In genomic region chr14:97742785-97743184, GRCm38 (mm10) we compare ENCODE assay signal across 24 mouse cellular contexts.
"Had no signal": no experiment of that assay in that cellular context is flagged by ENCODE, and none has a peak within 500 bp of the region (broad histone marks: within the 10 kb centered on the region; RNA-seq: fewer than 3 reads in every experiment).

No protein-coding gene starts in this region.

- DNase-seq: gastrocnemius, adult 2 months; gastrocnemius, postnatal 10 days; gastrocnemius, postnatal 25 days; heart, adult 18-20 months; heart, postnatal 10 days; heart, postnatal 4 days; kidney, adult 18-20 months; kidney, adult 8-10 months; kidney, postnatal 10 days; kidney, postnatal 25 days; kidney, postnatal 4 days had no signal

- H3K4me3 ChIP-seq: gastrocnemius, adult 2 months; heart, embryonic 10.5 days; heart, embryonic 12.5 days; hindbrain, embryonic 10.5 days; hindbrain, embryonic 12.5 days; intestine, embryonic 15.5 days; layer of hippocampus, adult 2 months; left cerebral cortex, adult 2 months; limb, embryonic 10.5 days; limb, embryonic 12.5 days had no signal

- H3K4me2 ChIP-seq: heart, embryonic 12.5 days; hindbrain, embryonic 12.5 days; hindbrain, embryonic 14.5 days; intestine, embryonic 15.5 days; limb, embryonic 12.5 days had no signal

- ATAC-seq: hindbrain, embryonic 16.5 days; inflammation-experienced regulatory T-cells, adult 6 months; intestine, embryonic 15.5 days; intestine, postnatal 0 days had no signal

- H3K27me3 ChIP-seq: heart, embryonic 12.5 days; hindbrain, embryonic 12.5 days; intestine, embryonic 15.5 days; limb, embryonic 12.5 days had no signal

- H3K36me3 ChIP-seq: heart, embryonic 10.5 days; heart, embryonic 12.5 days; hindbrain, embryonic 10.5 days; hindbrain, embryonic 12.5 days; intestine, embryonic 15.5 days; limb, embryonic 10.5 days; limb, embryonic 12.5 days had no signal

- H3K9me3 ChIP-seq: heart, embryonic 10.5 days; heart, embryonic 12.5 days; hindbrain, embryonic 10.5 days; hindbrain, embryonic 12.5 days; intestine, embryonic 15.5 days; limb, embryonic 10.5 days; limb, embryonic 12.5 days had no signal

- H3K9ac ChIP-seq: heart, embryonic 12.5 days; hindbrain, embryonic 12.5 days; hindbrain, embryonic 14.5 days; intestine, embryonic 15.5 days; limb, embryonic 12.5 days had no signal

- H3K27ac ChIP-seq: gastrocnemius, adult 2 months; heart, embryonic 10.5 days; hindbrain, embryonic 10.5 days; hindbrain, embryonic 12.5 days; hindbrain, embryonic 14.5 days; intestine, embryonic 15.5 days; layer of hippocampus, adult 2 months; left cerebral cortex, adult 2 months; limb, embryonic 10.5 days; limb, embryonic 12.5 days had no signal

- H3K4me1 ChIP-seq: heart, embryonic 10.5 days; hindbrain, embryonic 10.5 days; hindbrain, embryonic 12.5 days; intestine, embryonic 15.5 days; limb, embryonic 10.5 days; limb, embryonic 12.5 days had no signal
